Mouse (Mus musculus) MEL-GATA-1-ER (cell line): ENCODE measurements at regions not wholly inside any gene's neighbourhood (a gene's known extent, or its start where the extent isn't known, plus 50 kb on each side); places are given as distances from the start of the nearest gene placed in this dataset.
"Not testable (repeated sequence)": the region's sequence is repeated elsewhere in the genome, so short reads cannot be mapped to it uniquely, and the experiment has no call there.

Source experiments
- DNase-seq: peaks from one replicate; pipeline ENCODE4 v3.0.0-alpha.2; 2012; ENCODE audit warnings: low read depth; ENCODE audit errors: extremely low read depth

DNA sequence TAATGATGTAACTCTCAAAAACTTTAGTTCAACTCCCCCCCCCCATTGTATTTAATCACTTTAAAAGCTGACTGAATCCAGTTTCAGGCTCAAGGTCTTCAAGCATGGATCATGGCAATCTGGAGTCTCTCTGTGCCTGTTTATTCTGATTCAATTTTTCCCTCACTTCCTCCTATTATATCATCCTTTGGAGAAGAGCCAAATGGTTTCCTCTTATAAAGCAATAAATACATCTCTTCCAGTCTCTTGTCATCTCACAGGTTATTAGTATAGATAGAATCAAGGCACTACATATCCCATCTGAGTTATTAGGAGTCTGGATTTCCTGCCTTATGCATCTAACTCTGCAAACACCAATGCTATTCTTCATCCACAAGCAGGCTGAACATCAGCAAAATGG lies 530.2 kb upstream of the Pdcd1 start:
- no peak for DNase-seq

DNA sequence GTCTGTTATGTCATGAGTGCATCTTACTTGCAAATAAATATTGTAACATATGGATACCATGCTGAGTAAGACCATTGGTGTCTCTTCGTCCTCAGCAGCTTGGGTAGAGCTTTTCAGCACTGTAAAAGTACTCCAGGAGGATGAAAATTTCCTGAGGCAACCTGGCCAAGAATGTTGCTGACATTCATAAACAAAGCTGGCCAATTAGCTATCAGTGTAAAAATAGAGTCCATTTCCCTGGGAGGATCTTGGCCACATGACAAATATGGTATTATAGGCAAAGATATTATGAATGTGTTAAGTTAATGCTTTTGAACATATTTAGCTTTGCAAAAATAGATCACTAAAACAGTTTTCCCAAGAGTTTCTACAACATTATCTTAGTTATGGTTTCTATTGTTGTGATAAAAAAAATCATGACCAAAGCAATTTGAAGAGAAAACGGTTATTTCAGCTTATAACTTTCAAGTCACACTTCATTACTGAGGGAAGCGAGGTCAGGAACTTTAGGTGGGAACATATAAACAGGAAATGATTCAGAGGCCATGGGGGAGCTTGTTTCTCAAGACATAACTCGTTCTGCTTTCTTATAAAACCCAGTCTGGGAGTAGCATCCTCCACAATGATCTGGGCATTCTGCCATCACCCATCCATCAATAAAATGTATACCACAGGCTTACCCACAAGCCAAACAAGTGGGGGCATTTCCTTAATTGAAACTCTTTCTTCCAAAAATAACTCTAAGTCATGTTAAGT lies 529.5 kb upstream of the Pdcd1 start:
- peak; percentile 17 for DNase-seq

DNA sequence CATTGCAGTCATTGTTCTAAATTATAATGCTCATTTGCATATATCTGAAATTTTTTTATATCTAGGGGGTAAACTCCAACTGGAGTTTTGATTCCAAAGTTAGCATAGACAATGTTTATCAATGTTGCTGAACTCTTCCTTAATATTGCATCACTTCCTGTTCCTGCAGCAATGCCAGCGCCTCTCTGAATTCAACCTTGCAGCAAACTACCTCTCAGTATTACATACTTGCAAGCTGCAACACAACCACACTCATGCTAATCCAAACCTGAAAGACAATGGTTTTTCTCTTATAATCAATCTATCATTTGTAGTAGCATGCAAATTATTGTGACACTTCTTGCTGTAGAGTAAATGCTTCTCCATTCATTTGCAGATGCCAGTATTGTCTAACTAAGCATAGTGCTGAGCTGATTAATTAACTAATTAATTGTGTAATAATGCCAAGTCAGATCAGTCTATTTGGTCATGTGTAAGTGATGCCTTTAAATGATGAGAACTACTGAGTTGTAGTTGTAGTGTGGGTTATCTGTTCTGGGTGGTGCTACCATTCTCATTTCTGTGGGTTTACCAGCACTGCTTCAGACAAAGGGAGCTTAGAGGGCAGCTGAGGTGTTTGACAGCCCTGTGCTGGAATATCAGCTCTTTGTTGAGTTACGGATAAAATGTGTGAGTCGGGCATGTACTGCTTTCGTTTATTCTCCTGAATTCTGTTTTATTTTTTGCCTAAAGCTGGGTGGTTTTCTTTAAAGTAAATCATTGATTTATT lies 480.6 kb upstream of the Pdcd1 start:
- DNase-seq: no peak

DNA sequence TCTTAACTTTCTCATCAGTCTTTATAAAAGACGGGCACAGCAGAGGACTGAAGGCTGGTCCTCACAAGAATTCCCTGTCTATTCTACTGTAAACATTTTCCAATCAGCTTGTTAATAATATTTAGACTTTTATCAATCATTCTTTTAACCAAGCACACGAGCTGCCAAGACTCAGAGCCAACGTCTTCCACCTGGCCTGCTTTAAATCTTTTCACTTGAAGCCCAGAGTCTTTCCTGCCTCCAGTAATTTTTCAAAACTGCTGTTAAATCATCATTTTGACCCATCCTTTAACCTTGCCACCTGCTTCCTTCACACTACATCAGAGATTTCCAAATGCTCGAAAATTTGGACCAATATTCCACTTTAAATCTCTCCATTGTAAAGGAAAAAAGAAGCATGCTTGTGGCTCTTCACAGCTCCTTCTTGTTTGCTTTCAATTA lies 451.7 kb upstream of the Pdcd1 start:
- no peak for DNase-seq

DNA sequence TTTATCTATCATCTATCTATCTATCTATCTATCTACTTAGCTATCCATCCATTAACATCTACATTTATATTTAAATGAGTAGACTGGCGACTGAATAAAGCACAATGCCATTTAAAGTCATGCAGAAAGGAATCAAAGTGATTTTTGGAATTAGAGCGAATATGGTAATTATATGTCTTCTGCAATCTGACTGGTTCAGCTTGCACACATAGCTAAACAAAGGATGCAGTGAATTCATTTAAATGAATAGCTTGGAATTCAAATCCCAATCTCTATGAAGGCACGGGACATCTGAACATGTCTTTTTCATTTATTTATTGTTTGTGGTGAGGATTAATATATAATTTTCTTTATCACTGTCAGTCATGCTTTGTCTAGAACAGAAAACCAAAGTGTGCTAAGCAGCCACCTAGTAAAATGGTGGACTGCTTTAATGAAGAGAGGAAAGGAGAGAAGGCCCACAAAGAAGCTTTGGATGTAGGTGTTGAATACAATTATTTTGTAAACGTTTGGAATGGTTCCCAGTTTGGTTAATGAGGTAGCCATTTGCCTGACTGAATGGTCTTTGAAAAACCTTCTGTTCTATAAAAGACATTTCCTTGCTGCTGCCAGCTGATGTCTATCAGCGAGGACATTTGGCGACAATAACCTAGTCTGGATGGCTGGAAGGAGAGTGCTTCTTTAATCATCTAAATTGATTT lies 451.2 kb upstream of the Pdcd1 start:
- no peak for DNase-seq

DNA sequence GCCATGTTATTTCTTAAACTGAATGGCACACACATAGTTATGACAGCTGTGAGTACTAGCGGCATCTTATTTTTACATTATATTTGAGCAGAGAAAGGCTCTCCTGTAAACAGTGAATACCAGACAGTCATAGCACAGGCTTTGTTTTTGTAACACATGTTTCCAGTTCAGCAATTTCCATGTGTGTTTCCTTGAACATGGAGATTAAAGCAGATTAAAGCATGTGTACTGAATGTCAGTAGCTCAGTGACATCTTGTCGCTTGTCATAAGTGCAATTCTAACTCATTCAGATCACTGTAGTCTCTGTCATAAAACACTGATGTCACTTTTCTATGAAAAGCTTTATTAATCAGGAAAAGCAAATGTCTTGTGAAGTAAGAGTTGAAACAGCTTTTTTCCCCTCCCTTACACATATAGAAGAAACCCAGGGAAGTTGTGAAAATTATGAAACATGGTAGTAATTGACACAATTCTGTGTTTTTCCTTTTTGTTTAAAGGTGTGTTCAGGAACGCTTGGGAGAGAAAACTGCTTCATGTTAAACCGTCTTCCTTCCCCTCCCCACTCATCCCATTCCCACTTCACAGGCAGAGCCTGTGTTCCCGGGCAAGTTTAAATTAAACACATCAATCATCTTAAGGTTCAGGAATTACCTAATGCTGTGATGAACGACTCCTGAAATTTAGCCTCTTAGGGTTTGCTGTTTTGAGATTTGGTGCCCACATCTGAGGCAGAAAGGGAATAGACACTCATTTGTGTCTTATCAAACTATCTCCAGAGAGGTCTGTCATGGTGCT lies 449.9 kb upstream of the Pdcd1 start:
- DNase-seq: no peak

DNA sequence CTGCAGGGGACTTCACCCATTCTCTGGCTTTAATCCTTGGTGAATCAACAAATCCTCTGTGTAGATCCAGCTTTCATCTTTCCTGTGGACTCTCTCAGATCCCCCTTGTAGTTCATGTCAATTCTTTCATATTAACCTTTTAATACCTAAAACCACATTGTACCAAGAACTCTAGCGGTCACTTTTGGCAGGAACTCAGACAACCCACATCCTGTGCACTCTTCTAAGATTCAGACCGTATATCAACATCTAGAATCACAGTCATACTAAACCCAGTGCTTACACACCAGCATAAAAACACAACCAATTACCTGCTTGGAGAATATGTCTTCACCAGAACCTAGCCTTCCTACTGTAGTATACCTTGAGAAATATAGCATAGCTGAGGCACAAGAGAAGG lies 444.6 kb upstream of the Pdcd1 start:
- DNase-seq: no peak

DNA sequence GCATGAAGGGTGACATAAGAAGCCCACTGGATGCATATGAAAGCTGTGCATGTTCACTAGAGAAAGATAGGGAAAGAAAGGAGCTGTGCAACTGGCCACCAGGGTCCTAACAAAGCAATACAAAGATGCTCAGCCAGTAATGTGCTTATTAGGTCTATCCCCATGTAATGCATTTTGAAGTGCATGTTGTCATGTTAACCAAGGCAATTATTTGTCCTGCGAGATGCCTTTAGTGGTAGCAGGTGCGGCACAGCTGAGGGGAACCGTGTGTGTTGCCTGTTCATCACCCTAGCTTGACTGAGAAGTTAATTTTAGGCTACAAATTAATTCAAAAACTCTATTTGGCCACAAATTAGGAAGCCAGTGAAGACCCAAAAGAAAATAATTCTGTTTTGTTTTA lies 444.0 kb upstream of the Pdcd1 start:
- no peak for DNase-seq

DNA sequence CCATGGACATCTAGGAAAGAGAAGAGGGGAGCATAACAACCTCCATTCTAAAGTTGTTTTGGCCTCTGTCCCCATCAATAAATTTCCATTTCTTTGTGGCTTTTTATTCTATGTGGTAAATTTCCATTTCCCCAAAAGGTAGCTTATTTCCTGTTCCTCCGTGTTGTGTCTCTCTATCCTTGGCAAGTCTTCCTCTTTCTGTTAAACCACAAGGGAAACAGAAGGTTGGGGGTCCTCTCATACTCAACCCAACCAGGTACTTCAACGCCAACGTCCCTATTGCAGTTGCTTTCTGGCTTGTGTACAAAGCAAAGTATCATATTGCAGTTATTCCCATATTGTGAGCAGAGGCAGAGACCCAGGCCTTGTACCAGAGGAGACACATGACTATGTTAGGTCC lies 434.7 kb upstream of the Pdcd1 start:
- peak; percentile 3 for DNase-seq

DNA sequence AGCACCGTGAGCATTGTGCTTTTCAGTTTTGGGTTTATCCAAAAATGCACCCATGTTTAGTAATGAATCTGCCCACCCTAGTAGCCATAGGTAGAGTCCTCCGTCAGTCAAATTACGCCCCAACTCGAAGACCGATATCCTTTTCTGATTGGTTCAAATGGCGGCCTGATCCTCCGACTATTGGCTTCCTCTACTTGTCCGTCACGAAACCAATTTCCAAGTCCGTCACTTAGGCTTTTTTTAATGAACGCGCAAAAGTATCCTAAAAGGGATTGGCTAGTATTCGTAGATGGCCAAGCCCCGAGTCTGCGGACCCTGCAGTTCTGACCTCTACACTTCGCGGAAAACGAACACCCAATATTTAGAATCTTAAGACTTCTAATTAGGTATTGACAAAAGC lies 417.5 kb upstream of the Pdcd1 start:
- not testable (repeated sequence) for DNase-seq

DNA sequence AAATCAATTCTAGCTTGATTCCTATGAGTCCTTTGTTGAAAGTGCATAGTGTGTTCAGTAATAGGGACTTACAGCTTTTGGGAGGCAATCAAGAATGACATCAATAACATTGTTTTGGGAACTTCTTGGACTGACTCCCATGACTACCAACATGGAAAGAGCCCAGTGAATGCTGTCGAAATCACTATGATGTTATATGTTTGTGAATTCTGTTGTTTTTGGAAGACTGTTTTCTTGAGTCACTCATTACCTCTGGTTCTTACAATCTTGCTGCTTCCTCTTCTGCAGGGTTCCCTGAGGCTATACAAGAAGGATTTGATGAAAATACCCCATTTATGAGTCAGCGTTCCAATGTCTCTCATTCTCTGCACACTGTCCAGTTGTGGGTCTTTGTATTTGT lies 371.4 kb upstream of the Pdcd1 start:
- no peak for DNase-seq

DNA sequence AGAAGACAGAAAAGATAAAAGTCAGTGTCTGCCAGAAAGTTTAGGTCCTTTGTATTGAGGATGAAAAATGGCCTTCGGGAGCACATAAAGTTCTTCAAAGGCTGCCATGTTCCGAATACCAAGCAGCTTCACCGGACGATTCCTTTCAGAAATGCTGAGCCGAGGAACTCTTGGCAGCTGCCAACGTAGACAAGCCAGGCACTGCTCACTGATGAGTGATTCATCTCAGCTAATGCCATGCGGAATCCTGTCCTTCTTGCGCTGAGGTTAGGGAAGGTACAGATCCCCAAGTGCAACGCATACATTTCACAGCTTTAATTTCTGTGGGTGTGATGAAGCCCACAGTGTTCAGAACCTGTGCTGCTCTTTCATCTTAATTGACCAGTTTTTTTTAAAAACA lies 360.7 kb upstream of the Pdcd1 start:
- DNase-seq: no peak

DNA sequence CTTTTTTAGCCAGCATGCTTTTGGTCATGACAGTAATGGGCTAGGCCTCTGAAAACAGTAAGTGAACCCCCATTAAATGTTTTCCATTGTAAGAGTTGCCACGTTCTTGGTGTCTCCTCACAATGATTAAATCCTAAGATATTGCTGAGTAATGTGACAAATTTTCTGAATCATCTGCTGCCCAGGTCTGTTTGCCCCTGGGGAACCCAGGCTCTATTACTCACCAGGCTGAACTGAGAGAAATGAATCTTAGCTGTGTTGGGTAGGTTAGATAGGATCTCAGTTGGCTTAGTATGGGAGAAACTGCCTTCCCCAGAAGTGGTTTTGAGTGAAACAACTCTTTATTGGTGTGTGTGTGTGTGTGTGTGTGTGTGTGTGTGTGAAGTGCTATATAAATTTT lies 314.3 kb upstream of the Pdcd1 start:
- no peak for DNase-seq

DNA sequence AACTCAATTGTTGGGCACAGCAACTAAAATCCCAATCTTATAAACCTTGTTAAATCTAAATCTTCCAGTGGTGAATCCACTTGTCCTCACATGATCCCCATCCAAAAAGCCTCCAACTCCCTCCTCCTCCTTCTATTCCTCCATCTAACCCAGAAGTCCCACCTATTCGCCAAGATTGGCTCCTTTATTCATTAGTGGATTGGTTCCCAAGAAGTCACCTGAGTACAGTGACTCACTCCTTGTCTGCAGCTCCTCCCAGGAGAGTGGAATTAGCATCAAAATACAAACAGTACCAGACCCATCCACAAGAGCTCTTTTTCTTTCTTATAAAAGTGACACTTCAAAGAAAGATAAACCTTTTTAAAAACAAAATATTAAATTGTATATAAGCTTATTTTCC lies 304.6 kb upstream of the Pdcd1 start:
- DNase-seq: no peak

DNA sequence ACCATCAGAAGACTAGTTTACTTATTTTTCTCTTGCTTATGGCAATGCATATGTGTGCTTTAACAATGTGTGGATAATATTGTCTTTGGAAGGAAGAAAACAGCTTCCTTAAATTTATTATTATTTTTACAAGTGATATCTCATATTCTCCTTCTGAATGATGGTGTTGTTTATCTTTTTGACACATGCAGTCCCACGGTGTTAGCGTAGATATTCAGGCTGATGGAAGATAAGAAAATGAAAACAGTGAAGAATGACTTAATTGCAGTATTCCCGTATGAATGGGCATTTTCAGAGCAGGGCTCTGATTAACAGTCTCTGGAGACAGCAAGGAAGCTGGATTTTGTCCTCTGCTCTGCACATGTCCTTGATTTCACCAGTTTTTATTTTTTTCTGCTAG lies 303.5 kb upstream of the Pdcd1 start:
- no peak for DNase-seq

DNA sequence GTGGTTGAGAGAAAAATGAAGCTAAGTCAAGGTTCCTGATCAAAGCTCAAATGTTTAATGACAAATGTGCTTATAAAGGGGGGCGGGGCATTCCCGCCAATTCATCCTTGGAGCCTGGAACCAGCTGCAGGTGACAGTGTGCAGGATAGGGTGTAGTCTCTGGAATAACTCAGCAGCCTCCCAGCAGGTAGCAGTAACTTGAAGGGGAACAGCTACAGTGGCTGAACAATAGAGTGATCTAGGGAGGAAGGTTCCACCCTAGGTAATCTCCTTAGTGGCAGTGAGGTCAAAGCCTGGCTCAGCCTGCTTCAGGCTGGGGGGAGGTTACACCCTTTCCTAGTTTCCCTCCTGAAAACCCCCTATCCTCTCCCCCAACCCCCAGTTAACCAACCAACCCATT lies 290.2 kb upstream of the Pdcd1 start:
- no peak for DNase-seq

DNA sequence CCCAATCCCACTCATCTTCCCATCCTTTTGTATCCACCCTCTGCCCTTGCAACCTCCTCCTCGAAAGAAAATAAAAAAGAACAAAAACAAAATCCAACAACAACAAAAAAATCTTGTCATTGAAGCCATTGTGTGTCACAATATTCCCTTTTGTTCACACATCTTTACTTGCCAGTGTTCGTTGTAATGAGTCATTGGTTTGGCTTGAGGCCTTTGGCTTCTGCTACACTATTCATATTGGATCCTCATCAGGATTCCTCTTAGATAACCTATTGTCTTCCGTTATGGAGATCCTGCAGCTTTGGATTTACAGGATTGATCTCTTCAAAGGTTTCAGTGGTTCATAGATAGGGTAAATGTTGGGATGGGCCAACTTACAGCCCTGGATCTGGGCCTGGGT lies 288.9 kb upstream of the Pdcd1 start:
- no peak for DNase-seq

DNA sequence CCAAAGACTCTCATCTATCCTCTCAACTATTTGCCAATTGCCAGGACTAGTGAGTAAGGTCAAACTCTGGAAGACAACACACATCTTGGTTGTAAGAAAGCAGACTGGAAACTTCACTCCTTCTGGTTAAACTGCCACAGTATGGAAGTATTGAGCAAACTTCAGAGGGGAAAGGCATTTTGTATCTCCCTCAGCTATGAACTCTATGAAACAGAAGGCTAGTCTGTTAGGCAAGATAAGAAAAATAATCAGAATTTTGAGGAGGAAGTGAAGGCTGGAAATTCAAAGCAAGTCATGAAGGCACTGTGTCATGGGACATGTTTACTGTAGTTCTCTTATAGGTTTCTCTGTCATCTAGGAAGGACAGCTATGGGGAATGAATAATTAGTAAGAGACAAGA lies 265.7 kb upstream of the Pdcd1 start:
- DNase-seq: peak; percentile 77

DNA sequence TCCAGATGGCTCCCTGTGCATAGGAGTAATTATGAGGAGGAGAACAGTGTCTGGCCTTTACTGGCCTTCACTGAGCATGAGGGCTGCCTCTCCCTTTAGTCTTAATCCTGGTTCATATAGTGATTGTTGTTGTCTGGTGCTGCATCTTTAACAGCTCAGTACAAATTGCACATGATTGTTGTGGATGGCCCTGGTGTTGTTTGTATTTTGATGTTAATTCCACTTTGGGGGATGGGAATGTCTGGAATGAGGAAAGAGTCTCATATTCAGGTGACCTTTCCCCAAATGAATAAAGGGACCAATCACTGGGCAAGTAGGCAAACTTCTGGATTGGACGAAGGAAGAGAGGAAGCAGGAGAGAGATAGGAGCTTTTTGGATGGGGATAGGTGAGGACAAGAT lies 246.0 kb upstream of the Pdcd1 start:
- no peak for DNase-seq

DNA sequence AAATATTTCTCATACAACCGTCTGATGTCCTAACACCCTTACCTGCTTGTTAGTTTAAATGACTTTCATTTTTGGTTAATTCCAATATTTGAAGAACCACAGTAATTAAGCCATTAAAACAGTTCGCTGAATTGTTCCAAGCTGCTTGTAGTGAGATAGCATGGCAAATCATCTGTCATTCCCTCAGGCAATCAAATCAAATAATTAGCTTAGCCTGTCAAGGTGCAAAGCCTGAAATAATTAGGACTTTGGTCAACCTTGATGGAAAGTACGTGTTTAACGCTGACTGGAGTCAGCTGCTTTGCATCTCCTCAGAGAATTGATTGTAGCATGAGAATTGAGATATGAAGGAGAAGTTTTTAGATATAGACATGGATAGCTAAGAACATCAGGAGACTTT lies 220.2 kb upstream of the Pdcd1 start:
- DNase-seq: no peak

DNA sequence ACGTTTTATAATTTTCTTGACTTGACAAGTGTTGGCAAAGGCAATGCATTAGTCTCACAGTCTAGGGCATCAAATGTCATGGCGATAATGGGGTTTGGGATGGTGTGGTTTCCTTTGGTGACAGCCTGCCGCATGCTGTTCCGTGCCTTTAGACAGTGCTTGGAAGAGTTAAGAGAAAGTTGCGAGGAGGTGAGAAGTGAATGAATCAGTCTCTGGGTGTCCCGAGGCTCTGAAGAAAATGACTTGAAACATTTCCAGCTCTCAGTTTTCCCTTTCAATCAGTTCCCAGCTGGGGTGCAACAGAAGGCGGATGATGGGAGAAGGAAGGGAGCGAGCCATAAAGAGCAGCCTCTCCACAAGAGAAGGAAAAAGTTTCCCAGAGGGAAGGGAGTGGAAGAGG lies 211.0 kb upstream of the Pdcd1 start:
- DNase-seq: no peak

DNA sequence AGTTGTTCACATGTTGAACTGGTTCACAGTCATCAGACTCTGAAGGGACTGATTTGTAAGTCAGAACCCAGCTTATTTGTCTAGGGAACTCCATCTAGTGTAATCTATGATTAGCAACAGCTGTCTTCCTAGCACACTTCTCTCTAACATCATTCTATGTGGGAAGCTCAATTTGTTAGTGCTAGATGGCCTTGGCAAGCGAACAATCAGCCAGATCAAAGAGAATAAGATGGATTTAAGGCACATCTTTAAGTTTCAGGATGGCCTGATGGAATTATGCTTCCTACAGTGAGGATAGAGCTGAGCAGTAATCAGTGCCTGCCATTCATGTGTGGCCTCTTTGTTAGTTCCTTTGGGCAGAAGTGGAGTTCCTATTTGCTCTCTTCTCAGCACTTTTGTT lies 183.1 kb upstream of the Pdcd1 start:
- no peak for DNase-seq
